Comparison of ENCODE assay signal across 8 mouse cellular contexts in genomic region chr9:42463220-42463989, GRCm38 (mm10). TPM values are rescaled to one million over a fixed set of nuclear protein-coding genes. Genes with fewer than 3 reads are reported as not detected.
A peak's percentile ranks its signal among the peaks of the same experiment; 100 is the strongest.
DNase-seq lines count a peak whose midpoint lies in the region; ATAC-seq and TF ChIP-seq lines count a peak whose summit lies in the region.

No protein-coding gene starts in this region.

- peak; percentile 60; the same call in 1 of the 2 replicates for ATAC-seq in heart, embryonic 14.5 days (ENCODE audit: insufficient number of reproducible peaks, insufficient read depth, low FRiP score, low read depth)

- peak overlapping the region; percentile 48 for H3K27ac ChIP-seq in left cerebral cortex, adult 2 months
- H3K27ac ChIP-seq in heart, embryonic 14.5 days (replicated peaks in 1 of 2; ENCODE audit: control insufficient read depth in 1 of 2, insufficient read depth in 1 of 2, low read depth in 2 of 2, low read length in 2 of 2), result no peak overlapping the region
- H3K27ac ChIP-seq in liver, adult 2 months (replicated peaks; ENCODE audit: insufficient read depth, low read depth, low read length), result peak overlapping the region; percentile 75
- no peak overlapping the region for H3K27ac ChIP-seq in hindbrain, embryonic 10.5 days

- H3K36me3 ChIP-seq in heart, embryonic 14.5 days (ENCODE audit: control insufficient read depth, insufficient read depth, low read length), result no peaks in the 10 kb centered on the region
- H3K36me3 ChIP-seq in liver, adult 2 months (ENCODE audit: control insufficient read depth, insufficient read depth, low read length), result no peaks in the 10 kb centered on the region
- H3K36me3 ChIP-seq in hindbrain, embryonic 10.5 days, result peaks cover 5% of the 10 kb centered on the region

- no peak for TF ChIP-seq CTCF in left cerebral cortex, adult 2 months (IDR thresholded peaks at IDR 0.05)
- no peak for TF ChIP-seq CTCF in brain, embryonic 14.5 days (IDR thresholded peaks at IDR 0.05; ENCODE audit: borderline replicate concordance, extremely low read depth, insufficient read depth, insufficient read length)
- no peak for TF ChIP-seq CTCF in liver, adult 2 months (IDR thresholded peaks at IDR 0.05; ENCODE audit: low read depth, low read length)

- no peak overlapping the region for H3K9ac ChIP-seq in heart, embryonic 14.5 days (ENCODE audit: low read length)
- peak overlapping the region; percentile 26 for H3K9ac ChIP-seq in liver, adult 2 months (ENCODE audit: low read depth, low read length)

- no peak overlapping the region for H3K4me2 ChIP-seq in heart, embryonic 14.5 days (ENCODE audit: low read length)

- intact Hi-C loops in left cerebral cortex, adult 2 months (cut with DNase I), result no loop called here

- no peak overlapping the region for H3K4me3 ChIP-seq in left cerebral cortex, adult 2 months
- no peak overlapping the region for H3K4me3 ChIP-seq in heart, embryonic 14.5 days (ENCODE audit: control insufficient read depth in 1 of 2, insufficient read depth in 1 of 2, low read depth in 1 of 2, low read length in 2 of 2)
- no peak overlapping the region for H3K4me3 ChIP-seq in liver, adult 2 months (ENCODE audit: insufficient read depth, low read depth, low read length)
- no peak overlapping the region for H3K4me3 ChIP-seq in hindbrain, embryonic 10.5 days

- H3K9me3 ChIP-seq in heart, embryonic 14.5 days (ENCODE audit: control insufficient read depth, low read length), result no peaks in the 10 kb centered on the region
- no peaks in the 10 kb centered on the region for H3K9me3 ChIP-seq in hindbrain, embryonic 10.5 days

- TF ChIP-seq POLR2A in brain, embryonic 14.5 days (IDR thresholded peaks at IDR 0.05; ENCODE audit: borderline replicate concordance, extremely low read depth, insufficient read depth, insufficient read length, poor library complexity, severe bottlenecking), result no peak
- TF ChIP-seq POLR2A in liver, adult 2 months (IDR thresholded peaks at IDR 0.05; ENCODE audit: extremely low read depth, insufficient read depth, low read length), result peak; percentile 56; the same call in 1 of the 2 replicates

- WGBS in heart, embryonic 14.5 days, result 52% methylated on average over 8 of the region's 8 CpGs
- 23% methylated on average over 8 of the region's 8 CpGs for WGBS in liver, adult 2 months
- 61% methylated on average over 8 of the region's 8 CpGs for WGBS in hindbrain, embryonic 10.5 days

- peaks cover under 1% of the 10 kb centered on the region; the same call in 1 of the 2 replicates for H3K79me2 ChIP-seq in liver, adult 2 months (ENCODE audit: control insufficient read depth, insufficient read depth, low read length)

- DNase-seq in left cerebral cortex, adult 2 months (ENCODE audit: extremely low spot score in 1 of 2, low spot score in 2 of 2), result no peak
- DNase-seq in left cerebral cortex, adult 11 months (ENCODE audit: low spot score), result no peak
- peak; percentile 49 for DNase-seq in brain, embryonic 14.5 days (ENCODE audit: low read depth)
- peak; percentile 89 for DNase-seq in liver, adult 2 months (ENCODE audit: extremely low read depth, low read depth, low spot score)
- peak; percentile 63 to 73 for DNase-seq in spleen, postnatal 36 days (ENCODE audit: low spot score in 2 of 2)
- DNase-seq in cerebellum, postnatal 4 days (ENCODE audit: low spot score in 2 of 2), result no peak
- DNase-seq in hindbrain, embryonic 10.5 days (ENCODE audit: low spot score), result no peak

- peaks cover 61% of the 10 kb centered on the region for H3K27me3 ChIP-seq in heart, embryonic 14.5 days (ENCODE audit: control insufficient read depth, insufficient read depth, low read length)
- no peaks in the 10 kb centered on the region for H3K27me3 ChIP-seq in liver, adult 2 months (ENCODE audit: control insufficient read depth, insufficient read depth, low read length)
- H3K27me3 ChIP-seq in hindbrain, embryonic 10.5 days (ENCODE audit: insufficient read depth, poor library complexity, severe bottlenecking), result no peaks in the 10 kb centered on the region

- peaks cover 11 to 28% of the 10 kb centered on the region in 2 experiments for H3K4me1 ChIP-seq in heart, embryonic 14.5 days (ENCODE audit: control insufficient read depth in 2 of 2, insufficient read depth in 2 of 2, low read length in 2 of 2)
- peaks cover 37% of the 10 kb centered on the region for H3K4me1 ChIP-seq in liver, adult 2 months (ENCODE audit: control insufficient read depth, insufficient read depth, low read length)
- H3K4me1 ChIP-seq in hindbrain, embryonic 10.5 days (replicated peaks), result peaks cover 22% of the 10 kb centered on the region

RNA-seq across cellular contexts. Expression of gene Tbcel, which starts 44.2 kb away (rescaled TPM):
- 10 to 100 TPM; 48.6 to 48.9 TPM for total RNA-seq in left cerebral cortex, adult 2 months (2021)
- 17.4 and 18.6 TPM in 2 replicates for polyA plus RNA-seq in brain, embryonic 14.5 days (2012; rRNA removed)
- 3.6 and 3.8 TPM in 2 replicates for polyA plus RNA-seq in heart, embryonic 14.5 days (2014; fragmentation: Nextera tagmentation; extraction: Ambion mirVana)
- 28.6 and 34.3 TPM in 2 replicates for total RNA-seq in liver, adult 2 months (2014; rRNA removed)
- 22.2 and 24.4 TPM in 2 replicates for polyA plus RNA-seq in liver, adult 2 months (2012; rRNA removed)
- 3.3 and 3.5 TPM in 2 replicates for polyA plus RNA-seq in hindbrain, embryonic 10.5 days (2016; fragmentation: Nextera tagmentation; extraction: Ambion mirVana)

Comparison
In these comparisons a context has a peak if more than half of its experiments do, and no peak if none do; other contexts are left out.
1. DNase-seq: peak in brain, embryonic 14.5 days (single experiment), liver, adult 2 months (single experiment) and spleen, postnatal 36 days (2 of 2); none in left cerebral cortex, adult 2 months (0 of 2), left cerebral cortex, adult 11 months (single experiment), cerebellum, postnatal 4 days (0 of 2) and hindbrain, embryonic 10.5 days (single experiment).
2. H3K27ac ChIP-seq: peak in left cerebral cortex, adult 2 months (single experiment) and liver, adult 2 months (single experiment); none in heart, embryonic 14.5 days (0 of 2) and hindbrain, embryonic 10.5 days (single experiment).